Mouse (Mus musculus): ENCODE data around the gene Swap70. TPM values are rescaled to one million over a fixed set of nuclear protein-coding genes. Genes with fewer than 3 reads are reported as not detected.
A peak's percentile ranks its signal among the peaks of the same experiment; 100 is the strongest.
"Not testable (repeated sequence)": the region's sequence is repeated elsewhere in the genome, so short reads cannot be mapped to it uniquely, and the experiment has no call there.

The Swap70 gene
- polyA plus RNA-seq, 1 experiment from 2014 or later, result 32.5 TPM

DNA sequence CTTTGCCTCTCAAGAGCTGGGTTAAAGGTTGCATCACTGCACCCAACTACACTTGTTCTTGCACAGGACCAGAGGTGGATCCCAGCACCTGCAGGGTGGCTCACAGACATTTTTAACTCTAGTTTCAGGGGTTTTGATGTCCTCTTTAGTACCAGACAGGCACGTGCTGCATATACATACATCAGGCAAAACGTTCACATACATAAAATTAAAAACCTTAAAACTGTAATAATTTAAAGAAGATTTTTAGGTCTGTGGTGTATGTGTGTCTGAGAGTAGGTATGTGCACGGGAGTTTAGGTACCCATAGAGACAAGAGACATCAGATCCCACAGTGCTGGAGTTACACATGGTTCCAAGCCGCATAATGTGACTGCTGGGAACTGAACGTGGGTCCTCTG is 5.0 kb downstream of the Swap70 start:
- H3K4me1 ChIP-seq (replicated peaks; ENCODE audit: control insufficient read depth, insufficient read depth, low read length), result 0 out of 2 replicates have a peak, but pooled peaks cover 9% of the 10 kb centered on the region
- ATAC-seq (replicated peaks; ENCODE audit: low FRiP score, low TSS enrichment, low read depth) (no peak), DNase-seq (ENCODE audit: low spot score) (no peak)
- peaks cover 8% of the 10 kb centered on the region for H3K36me3 ChIP-seq (ENCODE audit: control insufficient read depth, insufficient read depth, low read length)
- WGBS, result 89% methylated on average over 5 of the region's 5 CpGs
- no peak overlapping the region for H3K4me2 ChIP-seq (ENCODE audit: low read length)
- no peak overlapping the region for H3K4me3 ChIP-seq (ENCODE audit: low read depth, low read length)
- H3K9me3 ChIP-seq (ENCODE audit: control insufficient read depth, low read length), result no peaks in the 10 kb centered on the region
- no peaks in the 10 kb centered on the region for H3K27me3 ChIP-seq (replicated peaks; ENCODE audit: control insufficient read depth, insufficient read depth, low read length)
- no peak overlapping the region for H3K9ac ChIP-seq (ENCODE audit: low read length)
- H3K27ac ChIP-seq (ENCODE audit: low read depth), result no peak overlapping the region

DNA sequence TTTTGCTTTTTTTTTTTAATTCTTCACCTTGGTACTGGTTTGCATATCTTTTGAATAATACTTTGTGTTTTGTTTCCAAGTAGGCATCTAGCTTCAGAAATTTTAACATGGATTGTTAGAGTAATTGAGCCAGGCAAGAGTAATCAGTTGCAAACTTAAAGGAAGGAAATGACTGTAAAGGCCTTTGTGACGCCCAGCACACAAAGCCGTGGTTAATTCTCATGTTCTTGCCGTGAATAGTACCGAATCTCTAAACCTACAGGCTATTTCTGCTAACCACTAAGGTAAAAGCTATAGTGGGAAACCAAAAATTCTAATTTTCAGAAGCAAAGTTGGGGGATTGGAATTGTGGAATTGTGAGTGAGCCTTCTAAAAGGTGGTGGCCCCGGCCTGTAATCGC is 8.5 kb downstream of the Swap70 start:
- Histone ChIP-seq H3K4me3 (ENCODE audit: low read depth, low read length) (no peak overlapping the region), H3K36me3 (ENCODE audit: control insufficient read depth, insufficient read depth, low read length) (peaks cover 8% of the 10 kb centered on the region), H3K27ac (ENCODE audit: low read depth) (no peak overlapping the region), H3K27me3 (replicated peaks; ENCODE audit: control insufficient read depth, insufficient read depth, low read length) (no peaks in the 10 kb centered on the region), H3K4me2 (ENCODE audit: low read length) (no peak overlapping the region), H3K4me1 (replicated peaks; ENCODE audit: control insufficient read depth, insufficient read depth, low read length) (no peaks in the 10 kb centered on the region), H3K9ac (ENCODE audit: low read length) (no peak overlapping the region), H3K9me3 (ENCODE audit: control insufficient read depth, low read length) (no peaks in the 10 kb centered on the region)
- WGBS, result 84% methylated on average over 6 of the region's 6 CpGs
- ATAC-seq (replicated peaks; ENCODE audit: low FRiP score, low TSS enrichment, low read depth) (no peak), DNase-seq (ENCODE audit: low spot score) (no peak)

DNA sequence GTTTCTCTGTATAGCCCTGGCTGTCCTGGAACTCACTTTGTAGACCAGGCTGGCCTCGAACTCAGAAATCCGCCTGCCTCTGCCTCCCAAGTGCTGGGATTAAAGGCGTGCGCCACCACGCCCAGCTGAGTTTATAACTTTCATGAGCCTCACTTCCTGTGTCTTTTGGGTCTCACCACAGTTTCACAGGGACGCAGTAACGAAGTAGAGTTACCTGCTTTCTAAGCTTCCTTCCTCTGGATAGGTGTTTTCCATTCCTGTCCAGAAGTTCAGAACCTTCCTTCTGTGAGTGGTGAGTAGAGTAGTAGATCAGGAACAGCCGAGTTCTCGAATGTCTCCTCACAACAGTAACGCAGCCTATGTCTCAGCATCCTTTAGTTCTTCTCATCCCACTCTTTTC is 9.6 kb downstream of the Swap70 start:
- H3K36me3 ChIP-seq (ENCODE audit: control insufficient read depth, insufficient read depth, low read length); H3K27ac ChIP-seq (ENCODE audit: low read depth); H3K9me3 ChIP-seq (ENCODE audit: control insufficient read depth, low read length); DNase-seq (ENCODE audit: low spot score); H3K4me2 ChIP-seq (ENCODE audit: low read length); H3K9ac ChIP-seq (ENCODE audit: low read length); H3K4me1 ChIP-seq (replicated peaks; ENCODE audit: control insufficient read depth, insufficient read depth, low read length); H3K4me3 ChIP-seq (ENCODE audit: low read depth, low read length); H3K27me3 ChIP-seq (replicated peaks; ENCODE audit: control insufficient read depth, insufficient read depth, low read length); ATAC-seq (replicated peaks; ENCODE audit: low FRiP score, low TSS enrichment, low read depth): not testable (repeated sequence)
- 98% methylated on average over 10 of the region's 10 CpGs for WGBS

- 83% methylated on average over 4 of the region's 4 CpGs for WGBS
- no peak for ATAC-seq (replicated peaks; ENCODE audit: low FRiP score, low TSS enrichment, low read depth)
- no peak for DNase-seq (ENCODE audit: low spot score)
- Histone ChIP-seq H3K9ac (ENCODE audit: low read length) (no peak overlapping the region), H3K4me2 (ENCODE audit: low read length) (no peak overlapping the region), H3K36me3 (ENCODE audit: control insufficient read depth, insufficient read depth, low read length) (no peaks in the 10 kb centered on the region), H3K4me1 (replicated peaks; ENCODE audit: control insufficient read depth, insufficient read depth, low read length) (peaks cover 9% of the 10 kb centered on the region; the same call in 1 of the 2 replicates), H3K27ac (ENCODE audit: low read depth) (no peak overlapping the region), H3K9me3 (ENCODE audit: control insufficient read depth, low read length) (no peaks in the 10 kb centered on the region), H3K4me3 (ENCODE audit: low read depth, low read length) (no peak overlapping the region), H3K27me3 (replicated peaks; ENCODE audit: control insufficient read depth, insufficient read depth, low read length) (no peaks in the 10 kb centered on the region)
Measured at GRCm38 (mm10) chr7:110236085-110236484, 14.6 kb downstream of the Swap70 start.

DNA sequence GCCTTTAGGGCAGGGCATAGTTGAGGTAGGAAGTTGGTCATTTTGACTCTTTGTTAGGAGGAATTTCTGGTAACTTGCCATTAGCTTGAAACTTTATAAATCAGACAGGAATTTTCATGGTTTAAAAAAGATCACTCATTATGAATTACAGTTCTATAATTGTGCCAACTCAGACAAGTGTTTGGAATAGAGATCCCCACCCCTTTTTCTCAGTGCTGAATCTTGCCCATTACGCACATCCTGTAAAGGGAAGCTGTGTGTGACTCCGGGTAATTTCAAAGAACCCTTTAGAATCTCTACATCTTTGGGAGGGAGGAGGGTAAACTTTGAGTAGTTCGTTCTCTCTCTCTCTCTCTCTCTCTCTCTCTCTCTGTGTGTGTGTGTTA is 15.9 kb downstream of the Swap70 start:
- peaks cover 9% of the 10 kb centered on the region; the same call in 1 of the 2 replicates for H3K4me1 ChIP-seq (replicated peaks; ENCODE audit: control insufficient read depth, insufficient read depth, low read length)
- H3K9ac ChIP-seq (ENCODE audit: low read length), result no peak overlapping the region
- no peaks in the 10 kb centered on the region for H3K36me3 ChIP-seq (ENCODE audit: control insufficient read depth, insufficient read depth, low read length)
- H3K4me3 ChIP-seq (ENCODE audit: low read depth, low read length), result no peak overlapping the region
- H3K9me3 ChIP-seq (ENCODE audit: control insufficient read depth, low read length), result no peaks in the 10 kb centered on the region
- no peak overlapping the region for H3K4me2 ChIP-seq (ENCODE audit: low read length)
- no peak for ATAC-seq (replicated peaks; ENCODE audit: low FRiP score, low TSS enrichment, low read depth)
- H3K27ac ChIP-seq (ENCODE audit: low read depth), result peak overlapping the region; percentile 4; the same call in 1 of the 2 replicates
- 16% methylated on average over 3 of the region's 3 CpGs for WGBS
- no peak for DNase-seq (ENCODE audit: low spot score)
- H3K27me3 ChIP-seq (replicated peaks; ENCODE audit: control insufficient read depth, insufficient read depth, low read length), result no peaks in the 10 kb centered on the region

GRCm38 (mm10) chr7:110237837-110238451 is 16.4 kb downstream of the Swap70 start:
- H3K9me3 ChIP-seq (ENCODE audit: control insufficient read depth, low read length), result no peaks in the 10 kb centered on the region
- no peak for ATAC-seq (replicated peaks; ENCODE audit: low FRiP score, low TSS enrichment, low read depth)

GRCm38 (mm10) chr7:110239590-110239989 is 18.1 kb downstream of the Swap70 start:
- ATAC-seq (replicated peaks; ENCODE audit: low FRiP score, low TSS enrichment, low read depth), result no peak
- WGBS, result 70% methylated on average over 4 of the region's 4 CpGs
- H3K36me3 ChIP-seq (ENCODE audit: control insufficient read depth, insufficient read depth, low read length), result peaks cover 9% of the 10 kb centered on the region; the same call in 1 of the 2 replicates

More at GRCm38 (mm10) chr7:110237837-110238451, 16.4 kb downstream of the Swap70 start:
- Histone ChIP-seq H3K4me2 (ENCODE audit: low read length) (no peak overlapping the region), H3K36me3 (ENCODE audit: control insufficient read depth, insufficient read depth, low read length) (no peaks in the 10 kb centered on the region), H3K27ac (ENCODE audit: low read depth) (peak overlapping the region; percentile 4; the same call in 1 of the 2 replicates), H3K27me3 (replicated peaks; ENCODE audit: control insufficient read depth, insufficient read depth, low read length) (no peaks in the 10 kb centered on the region), H3K4me1 (replicated peaks; ENCODE audit: control insufficient read depth, insufficient read depth, low read length) (peaks cover 9% of the 10 kb centered on the region; the same call in 1 of the 2 replicates), H3K9ac (ENCODE audit: low read length) (no peak overlapping the region), H3K4me3 (ENCODE audit: low read depth, low read length) (no peak overlapping the region)
- DNase-seq (ENCODE audit: low spot score), result no peak
- 46% methylated on average over 2 of the region's 2 CpGs for WGBS

DNA sequence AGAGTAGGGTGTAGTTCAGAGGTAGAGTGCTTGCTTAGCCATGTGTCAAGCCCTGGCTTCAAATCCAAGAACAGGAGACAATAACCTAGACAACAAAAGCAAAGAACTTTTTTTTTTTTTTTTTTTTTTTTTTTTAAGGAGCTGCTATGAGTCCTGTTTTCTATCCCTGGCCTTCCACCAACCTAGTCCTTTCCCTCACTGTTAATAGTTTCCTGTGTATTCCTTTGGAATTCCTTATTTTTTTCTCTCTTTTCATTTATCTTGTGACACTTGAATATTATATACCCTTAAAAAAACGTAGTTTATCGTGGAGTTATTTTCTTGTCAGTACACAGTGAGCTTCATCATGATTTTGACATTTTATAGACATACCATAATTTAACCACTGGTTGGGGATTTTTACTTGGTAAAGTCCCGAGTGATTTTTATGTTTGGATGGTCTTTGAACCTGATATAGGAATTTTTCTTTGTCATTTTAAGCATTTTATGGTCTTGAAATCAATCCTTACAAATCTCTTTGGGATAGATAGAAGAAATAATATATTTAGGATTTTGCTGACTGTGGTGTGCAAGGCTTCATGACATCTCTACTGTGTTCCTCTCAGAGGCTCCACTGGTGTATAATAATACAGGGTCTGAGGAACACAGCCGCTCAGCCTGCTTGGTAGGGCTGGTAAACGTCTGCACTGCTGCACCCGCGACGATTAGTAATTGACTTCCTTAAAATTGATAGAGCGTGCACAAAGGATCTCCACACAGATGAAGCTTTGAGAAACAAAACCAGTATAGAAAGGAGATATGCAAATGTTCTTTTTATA is 20.2 kb downstream of the Swap70 start:
- no peaks in the 10 kb centered on the region for H3K27me3 ChIP-seq (replicated peaks; ENCODE audit: control insufficient read depth, insufficient read depth, low read length)
- H3K4me3 ChIP-seq (ENCODE audit: low read depth, low read length), result no peak overlapping the region
- H3K36me3 ChIP-seq (ENCODE audit: control insufficient read depth, insufficient read depth, low read length), result peaks cover 19% of the 10 kb centered on the region; the same call in 1 of the 2 replicates
- WGBS, result 66% methylated on average over 9 of the region's 9 CpGs
- no peak overlapping the region for H3K27ac ChIP-seq (ENCODE audit: low read depth)
- H3K9ac ChIP-seq (ENCODE audit: low read length), result no peak overlapping the region
- no peaks in the 10 kb centered on the region for H3K9me3 ChIP-seq (ENCODE audit: control insufficient read depth, low read length)
- ATAC-seq (replicated peaks; ENCODE audit: low FRiP score, low TSS enrichment, low read depth) (no peak), DNase-seq (ENCODE audit: low spot score) (no peak)
- peaks cover 9% of the 10 kb centered on the region; the same call in 1 of the 2 replicates for H3K4me1 ChIP-seq (replicated peaks; ENCODE audit: control insufficient read depth, insufficient read depth, low read length)
- no peak overlapping the region for H3K4me2 ChIP-seq (ENCODE audit: low read length)

More at GRCm38 (mm10) chr7:110239590-110239989, 18.1 kb downstream of the Swap70 start:
- no peak overlapping the region for H3K9ac ChIP-seq (ENCODE audit: low read length)
- H3K27ac ChIP-seq (ENCODE audit: low read depth), result no peak overlapping the region
- no peak overlapping the region for H3K4me3 ChIP-seq (ENCODE audit: low read depth, low read length)
- peaks cover 9% of the 10 kb centered on the region; the same call in 1 of the 2 replicates for H3K4me1 ChIP-seq (replicated peaks; ENCODE audit: control insufficient read depth, insufficient read depth, low read length)
- no peaks in the 10 kb centered on the region for H3K9me3 ChIP-seq (ENCODE audit: control insufficient read depth, low read length)
- no peak overlapping the region for H3K4me2 ChIP-seq (ENCODE audit: low read length)
- no peak for DNase-seq (ENCODE audit: low spot score)
- H3K27me3 ChIP-seq (replicated peaks; ENCODE audit: control insufficient read depth, insufficient read depth, low read length), result no peaks in the 10 kb centered on the region
